In the genomic region with DNA sequence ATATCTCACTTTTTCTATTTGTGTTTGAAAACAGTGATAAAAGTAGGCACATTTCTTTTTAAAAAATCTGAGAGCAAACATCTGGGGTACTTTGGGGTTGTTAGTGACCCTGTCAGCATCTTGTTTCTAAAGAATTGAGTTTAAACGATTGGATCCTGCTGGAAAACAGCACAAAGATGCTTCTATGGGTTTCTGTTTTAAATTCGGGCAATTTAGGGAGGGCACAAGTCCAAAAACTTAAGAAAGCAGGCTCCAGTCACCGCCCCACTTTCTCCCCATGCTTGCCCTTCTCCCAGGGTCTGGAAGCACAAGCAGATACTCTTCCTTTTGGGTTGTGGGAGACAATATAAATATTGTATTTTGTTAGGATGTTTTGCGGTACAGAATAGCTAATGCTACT, we compare ENCODE assay signal across 13 mouse cellular contexts.
"Had no signal": no experiment of that assay in that cellular context is flagged by ENCODE, and none has a peak within 500 bp of the region (broad histone marks: within the 10 kb centered on the region; RNA-seq: fewer than 3 reads in every experiment).

No protein-coding gene starts in this region.

- H3K9me3 ChIP-seq: kidney, embryonic 15.5 days; liver, embryonic 13.5 days had no signal

- H3K9ac ChIP-seq: kidney, embryonic 15.5 days; liver, embryonic 13.5 days had no signal

- H3K36me3 ChIP-seq: kidney, embryonic 15.5 days; liver, embryonic 13.5 days had no signal

- H3K27ac ChIP-seq: kidney, embryonic 15.5 days; left cerebral cortex, adult 2 months; liver, embryonic 13.5 days had no signal

- H3K4me1 ChIP-seq: liver, embryonic 13.5 days had no signal

- DNase-seq: kidney, adult 11 months; kidney, adult 8-10 months; kidney, postnatal 10 days; kidney, postnatal 36 days; layer of hippocampus, postnatal 36 days; liver, embryonic 13.5 days; lung, postnatal 4 days; midbrain, embryonic 14.5 days; thymus, postnatal 25 days had no signal

- H3K4me2 ChIP-seq: kidney, embryonic 15.5 days; liver, embryonic 13.5 days; midbrain, embryonic 11.5 days had no signal

- H3K4me3 ChIP-seq: kidney, embryonic 15.5 days; left cerebral cortex, adult 2 months; liver, embryonic 13.5 days had no signal

- ATAC-seq: lung, postnatal 0 days had no signal

- H3K27me3 ChIP-seq: kidney, embryonic 15.5 days had no signal
